Mouse (Mus musculus): ENCODE measurements around the gene Slc12a5.

The Slc12a5 gene

GRCm38 (mm10) chr2:165027163-165027562 lies 66.6 kb downstream of the Slc12a5 start:
- no peak for DNase-seq (ENCODE audit: extremely low read depth, low read depth)

- no peak for DNase-seq (ENCODE audit: extremely low read depth, low read depth)
Observed at GRCm38 (mm10) chr2:165032533-165032932, 71.9 kb downstream of the Slc12a5 start.

- no peak for DNase-seq (ENCODE audit: extremely low read depth, low read depth)
Observed at GRCm38 (mm10) chr2:165033306-165033705, 72.7 kb downstream of the Slc12a5 start.

- peak; percentile 78 for DNase-seq (ENCODE audit: extremely low read depth, low read depth)
Observed at GRCm38 (mm10) chr2:165034131-165035057, 73.8 kb downstream of the Slc12a5 start, which contains the start of gene Ncoa5. TSS of gene Ncoa5 (minus strand) at chr2:165034867.

- DNase-seq (ENCODE audit: extremely low read depth, low read depth): no peak
Observed at GRCm38 (mm10) chr2:165035058-165035431, 74.4 kb downstream of the Slc12a5 start.

- no peak for DNase-seq (ENCODE audit: extremely low read depth, low read depth)
Observed at GRCm38 (mm10) chr2:165037415-165037814, 76.8 kb downstream of the Slc12a5 start.

GRCm38 (mm10) chr2:165042126-165042525 lies 81.5 kb downstream of the Slc12a5 start:
- DNase-seq (ENCODE audit: extremely low read depth, low read depth): no peak

GRCm38 (mm10) chr2:165043090-165043636 lies 82.6 kb downstream of the Slc12a5 start:
- no peak for DNase-seq (ENCODE audit: extremely low read depth, low read depth)

GRCm38 (mm10) chr2:165043729-165044128 lies 83.1 kb downstream of the Slc12a5 start:
- no peak for DNase-seq (ENCODE audit: extremely low read depth, low read depth)

- DNase-seq (ENCODE audit: extremely low read depth, low read depth): no peak
Observed at GRCm38 (mm10) chr2:165049044-165049443, 88.4 kb downstream of the Slc12a5 start.

Data from MEL-GATA-1-ER (cell line).